Mouse (Mus musculus) heart, embryonic 11.5 days (tissue): ENCODE results near the gene Ccdc18. TPM values are rescaled to one million over a fixed set of nuclear protein-coding genes. Genes with fewer than 3 reads are reported as not detected.

ENCODE experiments used
- ATAC-seq: fragments of 200-750 bp; cut with Nextera tagmentation; replicated peaks from 2 replicates; pipeline ENCODE4 v1.8.0; 2017; ENCODE audit warnings: moderate library complexity; ENCODE audit not compliant: insufficient number of reproducible peaks, low FRiP score, low TSS enrichment
- H3K27ac ChIP-seq: fragments of 300-500 bp; sonication (generic); 2 replicates; pipeline ENCODE4 v1.5.1; 2014; ENCODE audit warnings: mild to moderate bottlenecking, low read depth, low read length
- H3K27me3 ChIP-seq: fragments of 300-500 bp; sonication (generic); 2 replicates; pipeline ENCODE4 v1.6.1; 2014; ENCODE audit warnings: mild to moderate bottlenecking, low read length, mixed read lengths; ENCODE audit not compliant: control insufficient read depth, insufficient read depth
- H3K36me3 ChIP-seq: fragments of 300-500 bp; sonication (generic); 2 replicates; pipeline ENCODE4 v1.6.1; 2014; ENCODE audit warnings: mild to moderate bottlenecking, low read length, moderate library complexity, mixed read lengths; ENCODE audit not compliant: control insufficient read depth, insufficient read depth
- H3K4me1 ChIP-seq: fragments of 300-500 bp; sonication (generic); 2 replicates; pipeline ENCODE4 v1.6.1; 2014; ENCODE audit warnings: low read length; ENCODE audit not compliant: control insufficient read depth, insufficient read depth
- H3K4me2 ChIP-seq: fragments of 300-500 bp; sonication (generic); 2 replicates; pipeline ENCODE4 v1.6.1; 2014; ENCODE audit warnings: mild to moderate bottlenecking, moderate library complexity
- H3K4me3 ChIP-seq: fragments of 300-500 bp; sonication (generic); 2 replicates; pipeline ENCODE4 v1.5.1; 2014; ENCODE audit warnings: low read depth, low read length
- H3K9ac ChIP-seq: fragments of 300-500 bp; sonication (generic); 2 replicates; pipeline ENCODE4 v1.6.1; 2014; ENCODE audit warnings: mild to moderate bottlenecking, low read depth, low read length, moderate library complexity
- H3K9me3 ChIP-seq: fragments of 300-500 bp; sonication (generic); replicated peaks from 2 replicates; pipeline ENCODE4 v1.6.1; 2016; ENCODE audit warnings: low read length; ENCODE audit not compliant: control insufficient read depth
- WGBS: fragments of 180-500 bp; shearing (Covaris S2); extraction: QIAGEN DNeasy Blood & Tissue Kit; methylation state at CpG from one replicate; pipeline ENCODE4 v1.1.7; 2014; ENCODE audit not compliant: insufficient replicate concordance; 5-methylcytosine and 5-hydroxymethylcytosine counted together
- polyA plus RNA-seq: library from polyadenylated mRNA; unstranded; fragments of >200 nt; fragmentation: Nextera tagmentation; extraction: Ambion mirVana; gene quantifications from 2 replicates; pipeline ENCODE4 v1.2.1, GENCODE M21; 2014

Gene Ccdc18
- polyA plus RNA-seq, 1 experiment from 2014 or later = 5.9 TPM

DNA sequence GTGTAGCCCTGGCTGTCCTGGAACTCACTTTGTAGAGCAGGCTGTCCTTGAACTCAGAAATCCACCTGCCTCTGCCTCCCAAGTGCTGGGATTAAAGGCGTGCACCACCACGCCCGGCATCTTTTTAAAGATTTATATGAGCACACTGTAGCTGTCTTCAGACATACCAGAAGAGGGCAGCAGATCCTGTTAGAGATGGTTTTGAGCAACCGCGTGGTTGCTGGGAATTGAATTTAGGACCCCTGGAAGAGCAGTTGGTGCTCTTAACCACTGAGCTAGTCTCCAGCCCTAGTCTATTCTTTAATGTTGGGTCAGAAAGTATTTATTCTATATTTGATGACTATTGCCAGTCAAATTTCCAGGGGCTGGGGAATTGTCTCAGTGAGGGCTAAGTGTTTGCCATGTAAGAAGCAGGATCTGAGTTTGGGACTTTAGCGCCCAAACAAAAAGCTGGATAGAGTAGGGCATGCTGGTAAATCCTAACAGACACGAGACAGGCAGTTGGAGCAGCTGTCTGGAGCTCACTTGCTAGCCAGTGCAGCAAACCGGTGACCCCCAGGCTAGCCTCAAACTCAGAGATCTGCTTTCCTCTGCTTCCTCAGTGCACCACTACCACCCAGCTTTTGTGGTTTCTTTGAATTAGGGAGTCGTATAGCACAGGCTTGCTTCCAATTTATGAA, 12.3 kb upstream of the Ccdc18 start:
- WGBS = 78% methylated on average over 9 of the region's 9 CpGs
- Histone ChIP-seq H3K36me3 (peaks cover 5% of the 10 kb centered on the region; the same call in 1 of the 2 replicates), H3K4me2 (no peak overlapping the region), H3K4me1 (no peaks in the 10 kb centered on the region), H3K27me3 (no peaks in the 10 kb centered on the region), H3K9ac (no peak overlapping the region), H3K27ac (no peak overlapping the region), H3K9me3 (no peaks in the 10 kb centered on the region), H3K4me3 (no peak overlapping the region)
- no peak for ATAC-seq

DNA sequence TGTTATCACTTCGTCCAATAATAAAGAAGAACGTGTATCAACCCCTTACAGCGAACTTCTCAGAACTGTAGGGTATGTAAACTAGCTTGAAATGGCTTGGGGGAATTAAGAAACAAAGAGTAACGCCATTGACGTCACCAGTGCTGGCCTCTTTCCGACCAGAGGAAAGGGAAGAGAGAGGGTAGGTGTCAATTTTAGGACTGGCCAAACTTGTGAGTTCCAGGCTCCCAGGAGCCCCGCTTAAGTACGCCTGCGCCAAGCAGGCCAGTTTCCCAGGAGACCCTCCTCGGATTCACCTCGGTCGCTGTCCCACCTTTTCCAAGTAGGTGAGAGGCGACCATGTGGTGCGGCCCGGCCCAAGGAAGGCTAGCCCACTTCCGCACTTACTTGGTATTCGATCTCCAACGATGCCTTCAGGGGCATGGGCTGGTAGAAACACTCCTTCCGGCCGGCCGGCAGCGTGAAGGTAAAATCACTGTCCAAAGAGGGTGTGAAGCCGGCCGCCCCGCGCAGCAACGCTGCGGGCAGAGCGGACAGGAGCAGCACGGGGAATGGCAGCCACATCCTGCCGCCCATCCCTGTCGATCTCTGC, 730 bp upstream of the Ccdc18 start:
- peak overlapping the region; percentile 90 for H3K27ac ChIP-seq
- 0% methylated on average over 32 of the region's 32 CpGs for WGBS
- H3K36me3 ChIP-seq = no peaks in the 10 kb centered on the region
- H3K9ac ChIP-seq = peak overlapping the region; percentile 84
- H3K4me2 ChIP-seq = peak overlapping the region; percentile 80
- ATAC-seq = peak; percentile 61; the same call in 1 of the 2 replicates
- peak overlapping the region; percentile 87 for H3K4me3 ChIP-seq
- 0 out of 2 replicates have a peak, but pooled peaks cover 6% of the 10 kb centered on the region for H3K4me1 ChIP-seq
- no peaks in the 10 kb centered on the region for H3K9me3 ChIP-seq
- H3K27me3 ChIP-seq = no peaks in the 10 kb centered on the region

DNA sequence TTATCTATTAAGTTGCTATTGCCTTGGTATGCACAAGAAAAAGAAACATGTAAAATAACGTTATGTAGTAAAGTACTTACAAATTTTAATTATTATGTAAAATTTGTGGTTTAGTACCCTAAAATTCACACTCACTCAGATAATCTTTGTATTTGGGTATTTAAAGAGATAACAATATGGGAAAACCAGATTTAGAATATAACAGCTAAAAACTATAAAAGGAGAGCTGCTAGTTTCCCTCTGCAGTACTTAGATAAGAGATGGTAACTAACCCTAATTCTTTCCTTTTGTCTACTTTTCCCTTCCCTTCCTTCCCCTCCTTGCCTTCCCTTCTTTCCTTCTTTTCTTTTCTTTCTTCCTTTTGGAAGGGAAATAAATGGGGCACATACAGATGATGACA, 19.9 kb downstream of the Ccdc18 start:
- Histone ChIP-seq H3K27ac (no peak overlapping the region), H3K9ac (no peak overlapping the region), H3K4me3 (no peak overlapping the region), H3K9me3 (no peaks in the 10 kb centered on the region), H3K36me3 (no peaks in the 10 kb centered on the region), H3K27me3 (no peaks in the 10 kb centered on the region), H3K4me2 (no peak overlapping the region), H3K4me1 (no peaks in the 10 kb centered on the region)
- ATAC-seq = no peak
- WGBS = 85% methylated on average over 1 of the region's 1 CpGs

DNA sequence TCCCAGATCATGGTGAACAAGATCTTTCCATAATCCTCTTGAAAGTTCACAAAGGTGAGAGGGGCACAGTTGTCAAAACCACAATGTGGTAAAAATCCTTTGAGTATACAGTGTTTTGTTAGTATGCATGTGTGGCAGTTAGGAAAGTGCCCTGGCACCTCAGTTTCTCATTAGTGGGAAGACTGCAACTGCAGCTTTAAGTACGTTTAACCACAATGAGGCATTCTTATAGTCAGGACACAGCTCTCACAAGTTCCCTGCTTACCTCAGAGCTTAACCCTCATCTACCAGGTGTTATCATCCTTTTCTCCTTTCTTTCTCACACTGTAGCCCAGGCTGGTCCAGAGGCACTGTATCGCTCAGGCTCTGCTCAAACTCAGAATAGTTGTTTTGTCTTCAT, 28.1 kb downstream of the Ccdc18 start:
- ATAC-seq = no peak
- Histone ChIP-seq H3K4me3 (no peak overlapping the region), H3K9me3 (no peaks in the 10 kb centered on the region), H3K36me3 (no peaks in the 10 kb centered on the region), H3K4me2 (no peak overlapping the region), H3K9ac (no peak overlapping the region), H3K27me3 (no peaks in the 10 kb centered on the region), H3K27ac (no peak overlapping the region), H3K4me1 (no peaks in the 10 kb centered on the region)
- 70% methylated on average over 2 of the region's 2 CpGs for WGBS

DNA sequence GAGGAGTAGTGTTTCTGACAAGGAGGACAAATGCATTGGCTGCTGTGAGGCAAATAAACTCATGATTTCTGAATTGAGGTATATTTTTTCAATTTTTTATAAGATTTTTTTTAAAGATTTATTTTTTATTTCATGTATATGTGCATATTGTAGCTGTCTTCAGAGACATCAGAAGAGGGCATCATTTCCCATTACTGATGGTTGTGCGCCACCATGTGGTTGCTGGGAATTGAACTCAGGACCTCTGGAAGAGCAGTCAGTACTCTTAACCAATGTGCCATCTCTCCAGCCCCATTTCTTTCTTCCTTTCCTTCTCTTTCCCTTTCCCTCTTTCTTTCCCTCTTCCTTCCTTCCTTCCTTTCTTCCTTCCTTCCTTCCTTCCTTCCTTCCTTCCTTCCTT, 31.0 kb downstream of the Ccdc18 start:
- WGBS = 7% methylated on average over 1 of the region's 1 CpGs
- H3K4me1 ChIP-seq = no peaks in the 10 kb centered on the region
- no peak for ATAC-seq

DNA sequence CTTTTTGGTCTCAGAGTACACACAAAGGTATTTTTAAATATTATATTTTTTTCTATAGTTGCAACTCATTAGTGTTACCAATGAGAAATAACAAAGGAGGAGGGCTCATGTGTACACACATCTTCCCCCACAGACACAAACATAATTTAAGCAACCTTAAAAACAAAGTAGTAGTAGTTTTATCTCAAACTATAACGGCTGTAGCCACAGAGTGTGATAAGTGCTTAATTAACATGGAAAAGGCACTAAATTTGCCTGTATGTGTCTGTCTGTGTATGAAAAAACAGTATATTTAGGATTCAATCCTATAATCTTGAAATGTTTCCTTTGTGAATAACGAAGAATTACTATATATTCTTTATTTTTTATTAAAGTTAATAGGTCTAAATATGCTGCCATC, 51.4 kb downstream of the Ccdc18 start:
- Histone ChIP-seq H3K4me2 (no peak overlapping the region), H3K9me3 (no peaks in the 10 kb centered on the region), H3K4me3 (no peak overlapping the region), H3K27ac (no peak overlapping the region), H3K27me3 (no peaks in the 10 kb centered on the region), H3K9ac (no peak overlapping the region), H3K4me1 (no peaks in the 10 kb centered on the region), H3K36me3 (no peaks in the 10 kb centered on the region)
- ATAC-seq = no peak
- whole genome bisulfite sequencing = 73% methylated on average over 2 of the region's 2 CpGs

More for the DNA sequence above, 31.0 kb downstream of the Ccdc18 start:
- H3K9ac ChIP-seq = no peak overlapping the region
- no peak overlapping the region for H3K4me3 ChIP-seq
- H3K27me3 ChIP-seq = no peaks in the 10 kb centered on the region
- H3K36me3 ChIP-seq = no peaks in the 10 kb centered on the region
- no peak overlapping the region for H3K4me2 ChIP-seq
- H3K27ac ChIP-seq = no peak overlapping the region
- H3K9me3 ChIP-seq = no peaks in the 10 kb centered on the region

DNA sequence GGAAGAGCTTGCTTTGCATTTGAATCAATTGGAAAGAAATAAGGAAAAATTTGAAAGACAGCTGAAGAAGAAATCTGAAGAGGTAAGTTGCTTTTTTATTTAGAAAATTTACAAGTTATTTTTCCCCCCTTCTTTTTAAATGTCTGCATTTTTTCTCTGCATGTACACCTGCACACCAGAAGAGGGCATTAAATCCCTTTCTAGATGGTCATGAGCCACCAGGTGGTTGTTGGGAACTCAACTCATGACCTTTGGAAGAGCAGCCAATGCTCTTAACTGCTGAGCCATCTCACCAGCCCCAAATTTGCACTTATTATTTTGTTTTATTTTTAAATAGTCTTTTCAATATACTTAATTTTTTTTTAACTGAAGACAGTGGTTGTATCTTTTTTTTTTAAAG, 56.3 kb downstream of the Ccdc18 start:
- ATAC-seq = no peak

DNA sequence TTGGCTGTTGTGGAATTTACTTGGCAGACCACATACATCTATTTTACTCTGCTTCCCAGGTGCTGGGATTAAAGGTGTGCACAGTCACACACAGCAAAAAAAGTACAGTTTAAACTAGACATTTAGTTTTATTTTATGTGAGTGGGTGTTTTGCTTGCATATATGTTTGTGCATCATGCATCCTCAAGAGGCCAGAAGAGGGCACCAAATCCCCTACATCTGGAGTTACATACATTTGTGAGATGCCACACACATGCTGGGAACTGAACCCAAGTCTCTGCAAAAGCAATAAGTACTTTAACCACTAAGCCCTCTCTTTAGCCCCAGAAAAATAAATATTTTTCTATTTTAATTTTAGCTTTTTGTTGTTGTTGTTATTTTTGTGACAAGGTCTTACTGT, 73.3 kb downstream of the Ccdc18 start:
- Histone ChIP-seq H3K4me3 (no peak overlapping the region), H3K27me3 (no peaks in the 10 kb centered on the region), H3K4me1 (no peaks in the 10 kb centered on the region), H3K4me2 (no peak overlapping the region), H3K9ac (no peak overlapping the region), H3K9me3 (no peaks in the 10 kb centered on the region), H3K36me3 (peaks cover 4% of the 10 kb centered on the region; the same call in 1 of the 2 replicates), H3K27ac (no peak overlapping the region)
- ATAC-seq = no peak

More for the DNA sequence above, 56.3 kb downstream of the Ccdc18 start:
- H3K9me3 ChIP-seq = no peaks in the 10 kb centered on the region
- no peaks in the 10 kb centered on the region for H3K36me3 ChIP-seq
- H3K27ac ChIP-seq = no peak overlapping the region
- H3K4me3 ChIP-seq = no peak overlapping the region
- no peaks in the 10 kb centered on the region for H3K27me3 ChIP-seq
- no peak overlapping the region for H3K4me2 ChIP-seq
- H3K4me1 ChIP-seq = no peaks in the 10 kb centered on the region
- no peak overlapping the region for H3K9ac ChIP-seq

DNA sequence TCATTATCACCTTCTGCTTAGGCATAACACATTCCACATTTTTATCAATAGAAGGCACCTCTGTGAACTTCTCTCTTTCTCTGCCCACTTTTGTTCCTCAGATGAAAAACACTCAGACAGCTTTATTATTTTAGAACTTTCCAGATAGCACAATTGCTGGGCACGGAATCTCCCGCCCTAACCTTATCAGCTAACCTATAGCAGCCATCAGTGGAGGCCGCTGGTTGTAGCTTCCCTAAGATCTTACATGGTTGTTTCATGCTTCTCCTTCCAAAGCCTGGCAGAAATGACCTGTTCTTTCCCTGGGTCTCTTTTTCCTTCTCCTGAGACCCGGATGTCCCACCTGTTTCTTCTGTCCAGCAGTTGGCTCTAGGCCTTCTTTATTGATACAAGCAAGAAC, 78.8 kb downstream of the Ccdc18 start:
- Histone ChIP-seq H3K4me3 (no peak overlapping the region), H3K36me3 (no peaks in the 10 kb centered on the region), H3K9me3 (no peaks in the 10 kb centered on the region), H3K27ac (no peak overlapping the region), H3K27me3 (no peaks in the 10 kb centered on the region), H3K4me1 (no peaks in the 10 kb centered on the region), H3K9ac (no peak overlapping the region), H3K4me2 (no peak overlapping the region)
- WGBS = 77% methylated on average over 4 of the region's 4 CpGs
- no peak for ATAC-seq
